Mouse (Mus musculus) hindbrain, embryonic 15.5 days (tissue): ENCODE data around the gene Cacna1e. TPM values are rescaled to one million over a fixed set of nuclear protein-coding genes. Genes with fewer than 3 reads are reported as not detected.

Experiments used
- ATAC-seq: fragments of 200-750 bp; cut with Nextera tagmentation; 2 replicates; pipeline ENCODE4 v1.8.0; 2017; ENCODE audit warnings: low read depth, moderate number of reproducible peaks, moderate TSS enrichment; ENCODE audit not compliant: low FRiP score
- H3K27ac ChIP-seq: fragments of 300-500 bp; sonication (generic); replicated peaks from 2 replicates; pipeline ENCODE4 v1.5.1; 2015; ENCODE audit warnings: mild to moderate bottlenecking, inconsistent platforms
- H3K27me3 ChIP-seq: fragments of 300-500 bp; sonication (generic); 2 replicates; pipeline ENCODE4 v1.6.1; 2015; ENCODE audit warnings: control low read depth, inconsistent platforms
- H3K36me3 ChIP-seq: fragments of 300-500 bp; sonication (generic); 2 replicates; pipeline ENCODE4 v1.6.1; 2015; ENCODE audit warnings: control low read depth, inconsistent platforms
- H3K4me1 ChIP-seq: fragments of 300-500 bp; sonication (generic); replicated peaks from 2 replicates; pipeline ENCODE4 v1.6.1; 2015; ENCODE audit warnings: control low read depth, inconsistent platforms
- H3K4me2 ChIP-seq: fragments of 300-500 bp; sonication (generic); 2 replicates; pipeline ENCODE4 v1.6.1; 2015; ENCODE audit warnings: moderate library complexity, mild to moderate bottlenecking, inconsistent platforms
- H3K4me3 ChIP-seq: fragments of 300-500 bp; sonication (generic); 2 replicates; pipeline ENCODE4 v1.5.1; 2015; ENCODE audit warnings: mild to moderate bottlenecking, inconsistent platforms
- H3K9ac ChIP-seq: fragments of 300-500 bp; sonication (generic); 2 replicates; pipeline ENCODE4 v1.6.1; 2015; ENCODE audit warnings: inconsistent platforms
- H3K9me3 ChIP-seq: fragments of 300-500 bp; sonication (generic); 2 replicates; pipeline ENCODE4 v1.6.1; 2016; ENCODE audit warnings: control low read depth, inconsistent platforms
- WGBS: fragments of 180-500 bp; shearing (Covaris S2); methylation state at CpG from one replicate; pipeline ENCODE4 v1.1.7; 2015; 5-methylcytosine and 5-hydroxymethylcytosine counted together
- polyA plus RNA-seq: library from polyadenylated mRNA; unstranded; fragments of >200 nt; fragmentation: Nextera tagmentation; extraction: Ambion mirVana; gene quantifications from 2 replicates; pipeline ENCODE4 v1.2.1, GENCODE M21; 2015

Gene Cacna1e
- 14.7 and 15.2 TPM in 2 replicates for polyA plus RNA-seq

DNA sequence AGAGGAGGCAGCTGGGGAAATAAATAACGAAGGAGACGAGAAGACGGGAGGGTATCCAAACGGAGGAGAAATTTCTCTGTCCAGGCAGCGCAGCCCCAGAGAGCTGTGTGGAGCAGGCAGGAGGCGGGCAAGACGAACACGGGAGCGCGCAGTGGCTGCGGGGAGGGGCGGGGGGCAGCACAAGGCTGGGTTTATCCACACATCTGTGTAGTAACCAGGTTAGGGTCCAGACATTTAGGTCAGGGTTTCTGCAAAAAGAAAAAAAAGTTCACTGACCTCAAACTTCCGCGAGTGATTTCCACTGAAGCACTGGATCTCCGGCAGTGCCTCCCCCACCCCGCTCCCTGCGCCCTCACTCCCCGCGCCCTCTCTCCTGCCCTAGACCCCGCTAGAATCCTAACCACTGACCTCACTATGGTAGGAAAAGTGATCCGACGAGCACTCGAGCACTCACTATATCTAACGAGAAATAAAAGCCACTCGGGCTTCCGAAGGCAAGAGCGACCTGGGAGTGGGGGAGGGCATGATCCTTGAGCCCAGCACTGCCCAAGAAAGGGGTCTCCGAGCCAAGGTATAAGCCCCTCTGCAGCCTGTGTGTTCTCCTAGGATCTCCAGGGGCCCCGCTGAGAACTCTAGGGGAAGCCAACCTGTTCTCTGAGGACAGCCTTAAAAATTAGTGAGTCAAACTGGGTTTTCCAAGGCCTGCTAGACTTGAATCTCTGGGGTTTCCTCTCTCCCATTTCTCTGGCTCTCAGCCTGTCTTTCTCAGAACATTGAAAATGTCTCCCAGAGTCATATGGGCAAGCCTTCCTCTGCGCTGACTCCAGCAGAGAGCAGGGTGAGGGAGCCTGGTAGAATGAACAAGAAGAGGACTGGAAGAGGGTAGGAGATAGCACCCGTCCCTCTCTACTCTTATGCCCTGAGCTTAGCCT is at the start of gene Cacna1e:
Cacna1e (minus strand) TSS at position 227 of the 932 bp plus-strand sequence.
- no peak within 1 kb of the TSS for H3K27ac ChIP-seq
- peak; percentile 62 for ATAC-seq
- H3K9me3 ChIP-seq = no peaks in the 10 kb centered on the region
- peaks cover 39% of the 10 kb centered on the region for H3K4me1 ChIP-seq
- H3K9ac ChIP-seq = peak within 1 kb of the TSS; percentile 38
- no peaks in the 10 kb centered on the region for H3K36me3 ChIP-seq
- 6% methylated on average over 30 of the region's 31 CpGs for WGBS
- H3K27me3 ChIP-seq = peaks cover 10% of the 10 kb centered on the region
- H3K4me2 ChIP-seq = peak within 1 kb of the TSS; percentile 71
- peak within 1 kb of the TSS; percentile 38 for H3K4me3 ChIP-seq

DNA sequence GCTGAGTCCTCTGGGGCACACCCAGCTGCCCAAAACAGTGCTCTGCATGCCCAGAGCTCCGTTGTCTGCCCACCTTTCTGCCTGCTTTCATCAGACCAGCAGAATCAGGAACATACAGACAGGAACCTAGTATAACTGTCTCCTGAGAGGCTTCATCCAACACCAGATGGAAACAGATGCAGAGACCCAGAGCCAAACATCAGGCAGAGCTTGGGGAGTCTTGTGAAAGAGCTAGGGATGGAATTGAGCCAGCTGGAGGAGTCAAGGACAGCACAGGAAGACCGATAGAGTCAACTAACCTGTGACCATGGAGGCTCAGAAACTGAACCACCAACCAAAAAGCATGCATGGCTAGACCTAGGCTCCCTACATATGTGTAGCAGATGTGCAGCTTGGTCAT is 34.1 kb upstream of the Cacna1e start:
- no peak for ATAC-seq

DNA sequence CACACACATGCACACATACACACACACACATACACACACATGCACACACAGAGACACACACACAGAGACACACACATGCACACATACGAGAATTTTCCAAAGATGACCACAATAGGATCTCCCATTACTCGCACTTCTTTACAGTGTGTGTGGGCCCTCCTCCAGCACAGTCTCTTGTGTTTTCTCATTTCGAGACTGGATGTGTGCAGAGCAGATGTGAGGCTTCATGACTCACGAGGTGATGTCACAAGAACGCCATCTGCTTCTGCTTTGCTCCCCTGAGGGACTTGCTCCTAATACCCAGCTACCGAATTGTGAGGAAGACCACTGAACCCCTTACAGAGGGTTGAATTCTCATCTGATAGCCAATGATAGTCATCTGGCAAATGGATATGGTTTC is 33.1 kb upstream of the Cacna1e start:
- Histone ChIP-seq H3K36me3 (no peaks in the 10 kb centered on the region), H3K4me3 (no peak overlapping the region), H3K9ac (no peak overlapping the region), H3K4me1 (no peaks in the 10 kb centered on the region), H3K27me3 (no peaks in the 10 kb centered on the region), H3K4me2 (no peak overlapping the region), H3K9me3 (no peaks in the 10 kb centered on the region), H3K27ac (no peak overlapping the region)
- WGBS = 61% methylated on average over 6 of the region's 6 CpGs
- ATAC-seq = no peak

More for the DNA sequence above, 34.1 kb upstream of the Cacna1e start:
- H3K27me3 ChIP-seq = no peaks in the 10 kb centered on the region
- no peak overlapping the region for H3K27ac ChIP-seq
- no peaks in the 10 kb centered on the region for H3K9me3 ChIP-seq
- no peaks in the 10 kb centered on the region for H3K36me3 ChIP-seq
- H3K4me2 ChIP-seq = no peak overlapping the region
- no peak overlapping the region for H3K9ac ChIP-seq
- no peaks in the 10 kb centered on the region for H3K4me1 ChIP-seq
- 81% methylated on average over 2 of the region's 2 CpGs for WGBS
- no peak overlapping the region for H3K4me3 ChIP-seq

DNA sequence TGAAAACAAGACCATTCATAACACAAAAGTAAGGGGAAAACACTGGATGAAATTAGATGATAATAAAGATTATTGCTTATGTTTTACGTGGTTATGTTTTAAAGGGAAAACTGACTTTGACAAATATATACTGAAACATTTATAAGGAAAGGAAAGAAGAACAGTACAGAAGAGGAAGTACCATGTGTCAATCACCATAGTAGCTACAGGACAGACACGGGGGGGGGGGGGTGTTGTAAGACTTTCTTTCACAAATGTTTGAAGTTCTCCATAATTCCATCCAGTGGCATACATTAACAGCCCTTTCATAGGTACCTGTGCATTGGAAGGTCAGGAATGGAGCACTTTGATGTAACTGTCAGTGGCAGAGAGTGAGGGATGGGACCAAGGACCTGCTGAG is 25.3 kb upstream of the Cacna1e start:
- H3K4me1 ChIP-seq = no peaks in the 10 kb centered on the region
- WGBS = 84% methylated on average over 2 of the region's 2 CpGs
- no peak for ATAC-seq
- no peak overlapping the region for H3K9ac ChIP-seq
- H3K4me2 ChIP-seq = no peak overlapping the region
- no peaks in the 10 kb centered on the region for H3K27me3 ChIP-seq
- no peak overlapping the region for H3K27ac ChIP-seq
- no peaks in the 10 kb centered on the region for H3K36me3 ChIP-seq
- no peaks in the 10 kb centered on the region for H3K9me3 ChIP-seq
- no peak overlapping the region for H3K4me3 ChIP-seq

DNA sequence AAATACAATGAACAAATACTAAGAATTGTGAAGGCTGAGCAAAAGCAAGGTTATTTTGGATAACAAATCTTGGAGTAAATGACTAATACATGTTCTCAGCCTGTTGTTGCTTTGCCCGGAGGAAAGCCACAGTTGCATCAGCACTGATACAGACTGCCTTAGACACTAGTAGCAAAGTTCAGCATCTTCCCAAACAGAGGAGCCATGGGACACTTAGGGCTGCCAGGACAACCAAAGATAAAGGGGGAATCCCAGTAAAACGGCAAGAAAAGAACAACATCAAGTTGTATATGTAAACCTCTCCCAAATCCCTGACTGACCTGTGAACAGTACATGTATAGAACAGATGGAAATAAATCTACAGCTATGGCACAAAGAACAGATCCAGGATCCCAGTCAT is 13.1 kb upstream of the Cacna1e start:
- no peak overlapping the region for H3K4me2 ChIP-seq
- H3K27me3 ChIP-seq = no peaks in the 10 kb centered on the region
- no peak overlapping the region for H3K4me3 ChIP-seq
- no peaks in the 10 kb centered on the region for H3K36me3 ChIP-seq
- no peaks in the 10 kb centered on the region for H3K9me3 ChIP-seq
- no peak overlapping the region for H3K27ac ChIP-seq
- WGBS = 94% methylated on average over 2 of the region's 2 CpGs
- ATAC-seq = no peak
- H3K4me1 ChIP-seq = no peaks in the 10 kb centered on the region
- H3K9ac ChIP-seq = no peak overlapping the region

DNA sequence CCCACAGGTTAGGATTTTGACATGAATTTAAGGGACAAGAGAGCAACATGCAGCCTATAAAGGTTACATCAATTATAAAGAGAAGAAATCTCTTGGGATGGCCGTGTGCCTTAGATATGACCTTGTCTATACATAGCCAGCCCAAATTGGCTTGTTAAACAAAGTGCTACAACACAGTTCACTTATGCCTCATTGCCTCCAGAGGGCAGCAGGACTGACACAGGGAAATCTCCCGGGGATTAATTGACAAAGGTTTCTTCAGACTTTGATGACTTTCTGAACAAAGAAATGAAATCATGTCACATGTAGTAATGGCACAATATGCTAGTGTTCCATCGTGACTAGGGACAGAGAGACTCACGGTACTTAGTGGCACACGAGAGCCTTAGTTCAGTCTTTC is 5.9 kb upstream of the Cacna1e start:
- Histone ChIP-seq H3K27me3 (0 out of 2 replicates have a peak, but pooled peaks cover under 1% of the 10 kb centered on the region), H3K36me3 (no peaks in the 10 kb centered on the region), H3K4me2 (no peak overlapping the region), H3K9ac (no peak overlapping the region), H3K4me1 (peaks cover 23% of the 10 kb centered on the region), H3K27ac (no peak overlapping the region), H3K9me3 (no peaks in the 10 kb centered on the region), H3K4me3 (no peak overlapping the region)
- no peak for ATAC-seq
- 58% methylated on average over 5 of the region's 5 CpGs for WGBS

DNA sequence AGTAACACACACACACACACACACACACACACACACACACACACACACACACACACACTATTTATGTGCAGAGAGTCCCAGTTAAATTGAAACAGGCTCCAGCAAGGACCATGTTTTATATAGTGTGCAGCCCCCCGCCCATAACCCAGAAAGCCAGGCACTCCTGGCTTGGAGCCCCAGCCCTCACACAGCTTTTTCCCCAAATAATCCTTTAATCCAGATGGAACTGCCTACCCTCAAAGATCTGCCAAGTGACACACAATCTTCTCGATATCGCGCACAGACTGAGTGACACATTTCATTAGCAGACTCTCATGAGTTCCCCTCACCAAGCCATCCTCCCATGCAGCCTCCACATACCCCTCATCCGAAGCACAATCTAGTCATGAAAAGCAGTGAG is 4.2 kb upstream of the Cacna1e start:
- H3K27me3 ChIP-seq = peaks cover 5% of the 10 kb centered on the region
- 72% methylated on average over 5 of the region's 5 CpGs for WGBS
- H3K27ac ChIP-seq = no peak overlapping the region
- H3K4me1 ChIP-seq = peaks cover 35% of the 10 kb centered on the region
- no peak overlapping the region for H3K9ac ChIP-seq
- no peak overlapping the region for H3K4me2 ChIP-seq
- H3K9me3 ChIP-seq = no peaks in the 10 kb centered on the region
- no peaks in the 10 kb centered on the region for H3K36me3 ChIP-seq
- H3K4me3 ChIP-seq = no peak overlapping the region
- peak; percentile 16; the same call in 1 of the 2 replicates for ATAC-seq

DNA sequence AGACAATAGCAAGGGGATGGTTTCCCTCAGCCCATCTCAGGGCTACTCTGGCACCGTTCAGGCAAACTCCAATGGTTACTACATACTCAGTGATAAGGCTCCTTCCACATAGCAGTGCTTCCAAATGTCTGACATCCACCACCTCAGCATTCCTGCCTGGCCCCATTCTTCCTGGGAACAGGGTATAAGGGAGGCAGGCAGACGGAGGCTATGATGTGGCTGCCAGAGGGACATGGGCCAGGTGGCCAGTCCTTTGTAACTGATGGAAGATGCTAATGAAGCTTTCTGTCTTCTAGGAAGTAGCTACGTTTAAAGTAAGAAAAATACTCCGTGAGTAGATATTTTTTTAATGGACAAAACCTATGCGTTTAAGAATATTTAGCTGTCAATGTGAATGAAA is 3.7 kb upstream of the Cacna1e start:
- Histone ChIP-seq H3K4me3 (no peak overlapping the region), H3K4me1 (peaks cover 39% of the 10 kb centered on the region), H3K27ac (no peak overlapping the region), H3K4me2 (no peak overlapping the region), H3K9ac (no peak overlapping the region), H3K27me3 (peaks cover 10% of the 10 kb centered on the region), H3K9me3 (no peaks in the 10 kb centered on the region), H3K36me3 (no peaks in the 10 kb centered on the region)
- WGBS = 69% methylated on average over 5 of the region's 5 CpGs
- ATAC-seq = no peak

DNA sequence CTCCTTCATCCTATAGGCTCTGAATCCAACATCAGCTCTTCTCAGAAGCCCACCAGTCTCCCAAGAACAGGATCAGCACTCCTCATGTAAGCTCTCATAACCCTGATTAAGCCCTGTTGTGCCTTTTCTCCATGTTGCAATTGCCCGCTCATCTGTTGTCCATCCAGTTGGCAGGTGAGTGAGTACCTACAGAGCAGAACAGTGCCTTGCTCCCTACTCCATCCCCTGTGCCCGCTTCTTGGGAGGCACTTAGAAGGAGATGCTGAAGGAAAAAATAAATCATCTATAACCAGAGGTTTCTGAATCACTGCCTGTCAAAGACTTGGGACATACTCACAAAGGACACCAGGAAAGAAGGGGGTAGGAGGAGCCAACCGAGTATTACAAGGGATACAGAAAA is 3.2 kb upstream of the Cacna1e start:
- ATAC-seq = no peak
- H3K9me3 ChIP-seq = no peaks in the 10 kb centered on the region
- H3K4me1 ChIP-seq = peaks cover 39% of the 10 kb centered on the region
- no peak overlapping the region for H3K4me2 ChIP-seq
- WGBS = 76% methylated on average over 3 of the region's 3 CpGs
- no peaks in the 10 kb centered on the region for H3K36me3 ChIP-seq
- peaks cover 10% of the 10 kb centered on the region for H3K27me3 ChIP-seq
- H3K9ac ChIP-seq = no peak overlapping the region
- H3K4me3 ChIP-seq = no peak overlapping the region
- no peak overlapping the region for H3K27ac ChIP-seq

DNA sequence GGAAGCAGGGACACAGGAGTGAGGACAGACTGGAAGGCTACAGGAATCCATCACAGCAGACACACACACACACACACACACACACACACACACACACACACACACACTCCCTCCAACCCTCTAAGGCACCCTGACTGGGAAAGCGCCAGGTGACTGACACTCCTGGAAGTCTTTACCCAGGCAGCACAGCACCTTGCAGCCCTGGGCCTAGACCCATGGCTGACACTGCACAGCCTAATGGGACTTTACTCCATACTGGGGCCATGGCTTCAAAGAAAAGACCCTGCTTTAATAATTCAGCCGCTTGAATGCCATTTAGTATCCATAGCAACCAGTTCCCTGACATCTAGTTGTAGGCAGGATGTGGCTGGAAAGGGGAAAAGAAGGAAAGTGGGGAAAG is 2.3 kb upstream of the Cacna1e start:
- H3K4me1 ChIP-seq = peaks cover 39% of the 10 kb centered on the region
- H3K4me3 ChIP-seq = no peak overlapping the region
- no peak overlapping the region for H3K9ac ChIP-seq
- no peak overlapping the region for H3K4me2 ChIP-seq
- H3K36me3 ChIP-seq = no peaks in the 10 kb centered on the region
- peaks cover 10% of the 10 kb centered on the region for H3K27me3 ChIP-seq
- ATAC-seq = peak; percentile 43; the same call in 1 of the 2 replicates
- WGBS = 24% methylated on average over 2 of the region's 2 CpGs
- no peaks in the 10 kb centered on the region for H3K9me3 ChIP-seq
- peak overlapping the region; percentile 50; the same call in 1 of the 2 replicates for H3K27ac ChIP-seq

DNA sequence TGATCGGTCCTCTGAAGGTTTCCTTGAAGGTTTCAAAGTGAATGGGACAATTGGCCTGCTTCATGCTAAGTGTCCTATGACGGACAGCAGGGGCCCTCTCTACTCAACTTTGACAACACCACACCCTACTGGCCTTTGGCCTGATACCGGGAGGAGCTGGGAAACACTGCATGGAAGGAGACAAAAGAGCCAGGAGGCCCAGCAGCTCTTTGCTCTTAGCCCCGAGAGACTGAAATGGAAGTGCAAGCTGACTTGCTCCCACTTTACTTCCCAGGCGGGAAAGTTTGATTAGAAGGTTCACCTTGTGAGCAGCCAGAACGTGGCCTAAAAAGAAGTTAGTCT is 877 bp upstream of the Cacna1e start:
- Histone ChIP-seq H3K4me3 (no peak overlapping the region), H3K4me1 (peaks cover 39% of the 10 kb centered on the region), H3K9ac (no peak overlapping the region), H3K4me2 (no peak overlapping the region), H3K27ac (no peak overlapping the region), H3K27me3 (peaks cover 10% of the 10 kb centered on the region), H3K36me3 (no peaks in the 10 kb centered on the region), H3K9me3 (no peaks in the 10 kb centered on the region)
- no peak for ATAC-seq
- WGBS = 37% methylated on average over 6 of the region's 6 CpGs

DNA sequence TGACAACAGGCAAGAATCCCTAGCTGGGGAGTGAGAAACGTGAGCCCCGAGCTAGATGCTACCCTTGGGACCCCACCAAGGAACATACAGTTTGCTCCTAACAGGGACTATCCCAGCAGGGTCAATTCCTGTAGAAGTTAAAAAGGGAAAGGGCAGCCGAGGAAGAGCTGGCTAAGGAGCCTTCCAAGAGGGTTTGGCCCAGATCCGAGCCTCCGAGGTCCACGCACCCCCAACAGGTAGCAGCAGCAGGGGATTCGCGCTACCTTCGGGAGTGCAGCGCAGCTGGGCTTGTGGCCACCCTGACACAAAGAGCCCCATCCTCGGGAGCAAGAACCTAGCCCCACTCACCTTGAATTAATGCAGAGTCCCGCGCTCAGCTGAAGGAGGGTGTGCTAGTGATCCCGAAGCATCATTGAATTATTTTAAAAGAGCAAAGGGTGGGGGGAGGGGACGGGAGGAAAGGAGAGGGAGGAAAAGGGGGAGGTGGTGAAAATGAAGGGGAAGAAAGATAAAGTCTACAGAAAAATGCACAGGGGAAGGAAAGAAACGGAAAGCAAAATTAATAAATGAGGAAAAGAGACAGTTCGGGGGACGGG is 607 bp downstream of the Cacna1e start:
- no peak for ATAC-seq
- H3K27me3 ChIP-seq = peaks cover 10% of the 10 kb centered on the region
- H3K9ac ChIP-seq = peak overlapping the region; percentile 38
- no peak overlapping the region for H3K27ac ChIP-seq
- no peaks in the 10 kb centered on the region for H3K9me3 ChIP-seq
- H3K36me3 ChIP-seq = no peaks in the 10 kb centered on the region
- H3K4me1 ChIP-seq = peaks cover 39% of the 10 kb centered on the region
- H3K4me2 ChIP-seq = peak overlapping the region; percentile 71
- WGBS = 3% methylated on average over 18 of the region's 18 CpGs
- H3K4me3 ChIP-seq = peak overlapping the region; percentile 38
